Mouse (Mus musculus) heart, adult 18-20 months (tissue): ENCODE data around the gene Atf2. TPM values are rescaled to one million over a fixed set of nuclear protein-coding genes. Genes with fewer than 3 reads are reported as not detected.

Source experiments
- DNase-seq, 2 experiments: peaks; one replicate each; pipeline ENCODE4 v3.0.0; 2021 to 2022; ENCODE audit warnings: mixed read lengths in 1 of 2
- total RNA-seq, 2 experiments: library from RNA; stranded (reverse); gene quantifications; 2 replicates each; pipeline ENCODE4 v1.2.3; 2021

Gene Atf2
- total RNA-seq, 2 experiments from 2014 or later, result 40.5 to 46.1 TPM

GRCm38 (mm10) chr2:73779016-73779595 lies 113.3 kb downstream of the Atf2 start:
- DNase-seq, result peak in 1 of 2 experiments; percentile 9

GRCm38 (mm10) chr2:73776936-73777335 lies 115.5 kb downstream of the Atf2 start:
- no peak for DNase-seq

- peak in 1 of 2 experiments; percentile 18 for DNase-seq
Observed at GRCm38 (mm10) chr2:73775683-73776310, 116.6 kb downstream of the Atf2 start.

GRCm38 (mm10) chr2:73774786-73775682 lies 117.4 kb downstream of the Atf2 start, which contains the start of gene Chn1:
TSS of gene Chn1 (minus strand) at chr2:73775346.
- peak; percentile 61 to 63 for DNase-seq

- DNase-seq, result no peak
Observed at GRCm38 (mm10) chr2:73772945-73773344, 119.5 kb downstream of the Atf2 start.

- DNase-seq, result no peak
Observed at GRCm38 (mm10) chr2:73768669-73769068, 123.8 kb downstream of the Atf2 start.

Other genes with a start within 250 kb of the Atf2 start
- 10 to 100 TPM; 33.5 to 36.7 TPM for gene Chn1, start 117.3 kb downstream of the Atf2 start, total RNA-seq
- 1,000 to 10,000 TPM; 3,414 to 3,928 TPM for gene Atp5g3, start 18.7 kb upstream of the Atf2 start, total RNA-seq